Mouse (Mus musculus) MEL-GATA-1-ER (cell line): ENCODE measurements around the gene Cit.

Source experiments
- DNase-seq: peaks from one replicate; pipeline ENCODE4 v3.0.0-alpha.2; 2012; ENCODE audit warnings: low read depth; ENCODE audit errors: extremely low read depth

Cit gene

GRCm38 (mm10) chr5:115958344-115958743 is 113.3 kb downstream of the Cit start:
- DNase-seq: no peak

DNA sequence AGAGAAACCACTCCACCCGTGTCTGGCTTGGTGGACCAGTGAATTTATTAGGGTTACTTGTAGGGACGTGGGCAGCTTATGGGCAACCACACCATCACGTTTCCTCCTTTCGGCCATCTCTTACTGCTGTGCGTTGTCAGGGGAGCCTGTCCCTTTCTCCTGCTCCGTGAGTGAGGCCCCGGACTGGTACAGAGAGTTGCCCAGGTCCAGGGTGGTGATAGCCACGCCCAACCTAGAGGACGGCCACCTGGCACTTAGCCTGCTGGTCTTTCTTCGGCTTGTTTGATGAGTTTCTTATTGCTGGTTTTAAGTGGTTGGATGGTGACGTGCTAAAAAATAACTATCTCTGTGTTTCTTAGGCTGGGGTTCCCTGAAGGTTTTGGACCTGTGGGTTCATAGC is 113.7 kb downstream of the Cit start:
- DNase-seq: no peak

DNA sequence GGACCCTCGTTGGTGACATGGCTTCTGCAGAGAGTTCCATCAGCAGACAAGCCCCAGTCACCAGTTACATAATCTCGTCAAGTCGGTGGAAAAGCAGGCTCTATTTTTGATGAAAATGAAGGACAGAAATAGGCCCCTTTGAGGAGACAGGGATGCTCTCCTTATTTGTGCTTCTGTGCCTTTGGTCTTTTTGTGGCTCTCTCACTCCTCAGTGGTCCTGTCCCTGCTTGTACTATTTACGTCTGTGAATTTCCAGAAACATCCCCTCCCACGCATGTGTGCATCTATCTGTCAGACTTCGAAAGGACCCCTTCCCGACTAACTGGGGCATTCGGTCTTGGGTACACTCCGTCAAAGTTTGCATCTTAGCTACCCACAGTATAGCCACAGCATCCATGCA is 116.7 kb downstream of the Cit start:
- DNase-seq: no peak

- no peak for DNase-seq
Measured at GRCm38 (mm10) chr5:115971236-115971635, 126.2 kb downstream of the Cit start.

- DNase-seq: no peak
Measured at GRCm38 (mm10) chr5:115975672-115976071, 130.6 kb downstream of the Cit start.

- DNase-seq: no peak
Measured at GRCm38 (mm10) chr5:115976446-115976845, 131.4 kb downstream of the Cit start.

GRCm38 (mm10) chr5:115977266-115977665 is 132.2 kb downstream of the Cit start:
- DNase-seq: no peak

GRCm38 (mm10) chr5:115977757-115978156 is 132.7 kb downstream of the Cit start:
- DNase-seq: no peak

GRCm38 (mm10) chr5:115978255-115978654 is 133.2 kb downstream of the Cit start:
- no peak for DNase-seq

- no peak for DNase-seq
Measured at GRCm38 (mm10) chr5:115979134-115979696, 134.1 kb downstream of the Cit start.

GRCm38 (mm10) chr5:115980537-115980936 is 135.5 kb downstream of the Cit start:
- no peak for DNase-seq

GRCm38 (mm10) chr5:115982671-115983373 is 137.7 kb downstream of the Cit start:
- DNase-seq: peak; percentile 12

DNA sequence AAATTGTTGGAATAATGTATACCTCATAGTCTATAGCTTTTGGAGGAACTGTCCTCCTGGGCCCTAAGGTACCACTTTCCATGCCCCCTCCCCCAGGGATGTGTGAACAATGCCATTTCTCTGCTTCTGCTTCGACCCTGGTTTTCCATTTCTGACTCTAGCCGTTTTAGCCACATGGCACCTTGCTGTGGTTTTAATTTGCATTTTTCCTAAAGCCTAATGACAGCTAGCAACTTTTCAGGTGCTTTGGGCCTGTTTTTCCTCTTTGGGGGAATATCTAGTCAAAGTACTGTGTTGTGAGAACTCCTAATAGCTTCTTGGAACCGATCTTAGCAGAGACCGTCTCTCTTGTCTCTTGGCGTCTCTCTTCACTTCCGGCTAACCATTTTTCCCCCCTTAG is 139.3 kb downstream of the Cit start:
- no peak for DNase-seq

DNA sequence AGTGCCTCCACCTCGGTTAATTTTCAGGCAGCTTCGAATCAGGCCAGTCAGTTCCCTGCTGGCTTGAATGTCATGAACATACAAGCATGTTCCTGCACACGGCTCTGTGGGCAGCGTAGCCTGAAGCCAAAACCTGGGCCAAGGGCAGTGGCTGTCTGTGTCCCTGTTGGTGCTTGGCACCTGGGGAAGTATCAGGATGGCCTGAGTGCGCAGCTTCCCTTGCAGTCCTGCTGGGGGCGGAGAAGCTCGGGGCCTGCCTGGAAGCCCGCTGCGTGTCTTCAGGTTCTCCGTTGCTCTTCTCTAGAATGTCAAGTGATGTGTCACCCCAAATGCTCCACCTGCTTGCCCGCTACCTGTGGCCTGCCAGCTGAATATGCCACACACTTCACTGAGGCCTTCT is 140.0 kb downstream of the Cit start:
- DNase-seq: no peak

GRCm38 (mm10) chr5:115987284-115987683 is 142.2 kb downstream of the Cit start:
- DNase-seq: no peak

DNA sequence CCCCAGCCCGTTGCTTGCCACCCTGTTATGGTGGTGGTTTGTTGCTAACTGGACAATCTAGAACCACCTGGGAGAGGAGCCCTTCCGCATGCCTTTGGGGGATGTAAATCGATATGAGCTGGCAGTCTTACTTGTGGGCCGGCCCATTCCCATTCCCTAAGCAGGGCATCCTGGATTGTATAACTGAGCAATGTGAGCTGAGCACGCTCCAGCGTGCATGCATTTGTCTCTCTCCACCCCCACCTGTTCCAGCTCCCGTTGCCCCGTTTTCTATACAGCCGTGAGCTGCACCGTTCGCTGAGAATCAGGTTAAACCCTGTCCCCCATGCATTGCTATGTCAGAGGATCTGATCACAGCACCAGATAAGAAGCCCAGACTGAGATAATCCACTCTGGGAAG is 146.6 kb downstream of the Cit start:
- DNase-seq: no peak

- no peak for DNase-seq
Measured at GRCm38 (mm10) chr5:115994101-115994500, 149.0 kb downstream of the Cit start.

DNA sequence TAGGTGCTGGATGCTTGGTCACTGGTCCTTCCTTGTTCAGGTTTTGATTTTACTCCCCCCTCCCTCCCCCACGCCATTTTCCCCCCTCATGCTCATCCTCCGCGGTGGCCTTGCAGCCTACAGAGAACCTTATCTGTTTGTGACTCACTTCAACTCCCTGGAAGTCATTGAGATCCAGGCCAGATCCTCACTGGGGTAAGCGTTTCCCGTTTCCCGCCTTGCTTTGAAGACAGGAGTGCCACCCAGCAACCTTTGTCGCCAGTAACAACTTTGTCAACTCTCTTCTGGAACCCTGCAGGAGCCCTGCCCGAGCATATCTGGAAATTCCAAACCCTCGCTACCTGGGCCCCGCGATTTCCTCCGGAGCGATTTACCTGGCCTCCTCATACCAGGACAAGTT is 152.3 kb downstream of the Cit start:
- DNase-seq: no peak

DNA sequence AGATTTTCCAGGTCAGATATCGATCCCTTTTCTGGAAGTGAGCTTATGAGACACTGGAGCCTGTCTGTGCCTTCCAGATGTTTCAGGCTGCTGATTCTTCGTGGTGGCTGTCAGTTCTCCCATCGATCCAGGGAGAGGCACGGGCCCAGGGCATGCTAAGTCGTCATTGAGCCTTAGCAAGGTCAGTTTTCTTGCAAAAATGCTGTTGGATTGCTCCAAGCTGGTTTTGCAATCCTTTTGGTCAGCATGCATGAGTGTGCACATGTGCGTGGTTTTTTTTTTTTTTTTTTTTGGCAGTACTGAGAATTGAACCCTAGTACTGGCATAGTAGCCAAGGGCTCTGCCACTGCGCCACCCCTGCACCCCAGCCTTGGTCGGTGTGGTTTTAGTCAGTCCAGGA is 158.1 kb downstream of the Cit start:
- DNase-seq: no peak

DNA sequence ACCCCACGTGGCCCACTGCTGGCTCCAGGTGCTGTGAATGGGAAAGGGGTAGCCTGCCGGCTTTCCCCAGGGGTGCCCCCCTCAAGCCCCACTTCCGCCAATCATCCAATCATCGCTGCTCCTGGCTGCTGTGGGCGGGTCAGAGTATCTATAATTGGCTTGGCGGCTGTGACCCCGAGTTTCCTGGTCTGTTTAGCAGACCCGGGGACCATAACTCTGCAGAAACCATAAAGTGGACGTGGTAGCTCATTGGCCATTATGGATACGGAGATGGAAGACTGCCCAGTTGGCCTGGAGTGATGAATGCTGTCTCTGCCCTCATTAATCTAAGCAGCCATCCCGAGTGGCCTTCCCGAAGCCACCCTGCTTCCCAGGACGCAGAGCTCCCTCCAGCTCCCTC is 158.7 kb downstream of the Cit start:
- DNase-seq: no peak

DNA sequence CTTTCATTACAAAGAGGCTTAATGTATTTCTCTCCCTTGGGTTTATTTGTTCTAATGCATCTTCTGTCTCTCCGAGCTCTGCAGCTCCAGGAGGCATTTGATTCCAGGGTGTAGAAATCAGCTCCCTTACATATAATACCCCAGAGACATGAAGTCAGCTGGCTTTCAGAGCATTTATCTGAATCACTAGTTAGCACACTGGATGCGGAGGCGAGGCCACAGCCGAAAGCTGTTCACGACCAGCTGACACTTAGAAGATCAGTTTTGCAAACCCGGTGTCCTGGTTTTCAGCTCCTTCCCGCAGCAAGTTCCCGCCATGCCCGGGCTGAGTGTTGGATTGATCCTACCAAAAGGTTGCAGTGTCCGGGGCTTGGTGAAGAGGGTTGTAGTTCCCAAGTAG is 159.2 kb downstream of the Cit start:
- DNase-seq: no peak

- DNase-seq: no peak
Measured at GRCm38 (mm10) chr5:116006324-116007099, 161.4 kb downstream of the Cit start.

- no peak for DNase-seq
Measured at GRCm38 (mm10) chr5:116007723-116008122, 162.6 kb downstream of the Cit start.
